Mouse (Mus musculus) limb, embryonic 15.5 days (tissue): ENCODE measurements around the gene Adgrv1. TPM values are rescaled to one million over a fixed set of nuclear protein-coding genes. Genes with fewer than 3 reads are reported as not detected.

ENCODE experiments used
- ATAC-seq: fragments of 200-750 bp; cut with Nextera tagmentation; 2 replicates; pipeline ENCODE4 v1.8.0; 2017; ENCODE audit warnings: low read depth, moderate TSS enrichment; ENCODE audit not compliant: insufficient number of reproducible peaks, low FRiP score, low TSS enrichment
- H3K27ac ChIP-seq: fragments of 300-500 bp; sonication (generic); 2 replicates; pipeline ENCODE4 v1.5.1; 2015; ENCODE audit warnings: moderate library complexity, mild to moderate bottlenecking, inconsistent platforms
- H3K27me3 ChIP-seq: fragments of 300-500 bp; sonication (generic); 2 replicates; pipeline ENCODE4 v1.6.1; 2015; ENCODE audit warnings: inconsistent platforms
- H3K36me3 ChIP-seq: fragments of 300-500 bp; sonication (generic); 2 replicates; pipeline ENCODE4 v1.6.1; 2015; ENCODE audit warnings: inconsistent platforms
- H3K4me1 ChIP-seq: fragments of 300-500 bp; sonication (generic); 2 replicates; pipeline ENCODE4 v1.6.1; 2015; ENCODE audit warnings: inconsistent platforms
- H3K4me2 ChIP-seq: fragments of 300-500 bp; sonication (generic); 2 replicates; pipeline ENCODE4 v1.6.1; 2015; ENCODE audit warnings: mild to moderate bottlenecking, inconsistent platforms
- H3K4me3 ChIP-seq: fragments of 300-500 bp; sonication (generic); 2 replicates; pipeline ENCODE4 v1.5.1; 2015; ENCODE audit warnings: mild to moderate bottlenecking, inconsistent platforms
- H3K9ac ChIP-seq: fragments of 300-500 bp; sonication (generic); 2 replicates; pipeline ENCODE4 v1.6.1; 2015; ENCODE audit warnings: inconsistent platforms
- H3K9me3 ChIP-seq: fragments of 300-500 bp; sonication (generic); 2 replicates; pipeline ENCODE4 v1.6.1; 2016; ENCODE audit warnings: inconsistent platforms
- WGBS: fragments of 180-500 bp; shearing (Covaris S2); methylation state at CpG from one replicate; pipeline ENCODE4 v1.1.7; 2015; 5-methylcytosine and 5-hydroxymethylcytosine counted together
- polyA plus RNA-seq: library from polyadenylated mRNA; unstranded; fragments of >200 nt; fragmentation: Nextera tagmentation; extraction: Ambion mirVana; gene quantifications from 2 replicates; pipeline ENCODE4 v1.2.1, GENCODE M21; 2015

Gene Adgrv1
- polyA plus RNA-seq, 1 experiment from 2014 or later = 0.58 TPM

GRCm38 (mm10) chr13:81109676-81110075 is 523.3 kb downstream of the Adgrv1 start:
- Histone ChIP-seq H3K9ac (no peak overlapping the region), H3K4me1 (peaks cover 5% of the 10 kb centered on the region; the same call in 1 of the 2 replicates), H3K9me3 (no peaks in the 10 kb centered on the region), H3K4me3 (no peak overlapping the region), H3K36me3 (no peaks in the 10 kb centered on the region), H3K27ac (no peak overlapping the region), H3K27me3 (no peaks in the 10 kb centered on the region), H3K4me2 (no peak overlapping the region)
- no peak for ATAC-seq
- 53% methylated on average over 6 of the region's 6 CpGs for WGBS

- no peaks in the 10 kb centered on the region for H3K9me3 ChIP-seq
- WGBS = 50% methylated on average over 8 of the region's 8 CpGs
- H3K27ac ChIP-seq = peak overlapping the region; percentile 24; the same call in 1 of the 2 replicates
- ATAC-seq = no peak
- H3K9ac ChIP-seq = no peak overlapping the region
- no peak overlapping the region for H3K4me3 ChIP-seq
- no peak overlapping the region for H3K4me2 ChIP-seq
- H3K36me3 ChIP-seq = no peaks in the 10 kb centered on the region
- H3K27me3 ChIP-seq = no peaks in the 10 kb centered on the region
- peaks cover 5% of the 10 kb centered on the region; the same call in 1 of the 2 replicates for H3K4me1 ChIP-seq
These were observed 524.2 kb downstream of the Adgrv1 start for GRCm38 (mm10) chr13:81108526-81109302.

- no peak overlapping the region for H3K27ac ChIP-seq
- H3K9me3 ChIP-seq = no peaks in the 10 kb centered on the region
- H3K36me3 ChIP-seq = no peaks in the 10 kb centered on the region
- no peak for ATAC-seq
- no peak overlapping the region for H3K4me2 ChIP-seq
- no peaks in the 10 kb centered on the region for H3K27me3 ChIP-seq
- no peak overlapping the region for H3K9ac ChIP-seq
- H3K4me1 ChIP-seq = peaks cover 5% of the 10 kb centered on the region; the same call in 1 of the 2 replicates
- WGBS = 59% methylated on average over 5 of the region's 5 CpGs
- H3K4me3 ChIP-seq = no peak overlapping the region
These were observed 525.5 kb downstream of the Adgrv1 start for GRCm38 (mm10) chr13:81107436-81107835.

GRCm38 (mm10) chr13:81103794-81104193 is 529.2 kb downstream of the Adgrv1 start:
- H3K4me1 ChIP-seq = 0 out of 2 replicates have a peak, but pooled peaks cover under 1% of the 10 kb centered on the region
- H3K9me3 ChIP-seq = no peaks in the 10 kb centered on the region
- no peaks in the 10 kb centered on the region for H3K36me3 ChIP-seq
- H3K4me3 ChIP-seq = no peak overlapping the region
- no peaks in the 10 kb centered on the region for H3K27me3 ChIP-seq
- 44% methylated on average over 4 of the region's 4 CpGs for WGBS
- H3K9ac ChIP-seq = no peak overlapping the region
- H3K4me2 ChIP-seq = no peak overlapping the region
- peak; percentile 55; the same call in 1 of the 2 replicates for ATAC-seq
- H3K27ac ChIP-seq = no peak overlapping the region

GRCm38 (mm10) chr13:81096424-81096823 is 536.5 kb downstream of the Adgrv1 start:
- Histone ChIP-seq H3K4me1 (no peaks in the 10 kb centered on the region), H3K36me3 (no peaks in the 10 kb centered on the region), H3K4me3 (no peak overlapping the region), H3K27me3 (no peaks in the 10 kb centered on the region), H3K9me3 (no peaks in the 10 kb centered on the region), H3K4me2 (no peak overlapping the region), H3K27ac (no peak overlapping the region), H3K9ac (no peak overlapping the region)
- ATAC-seq = no peak
- WGBS = 88% methylated on average over 2 of the region's 2 CpGs

GRCm38 (mm10) chr13:81094513-81094912 is 538.4 kb downstream of the Adgrv1 start:
- ATAC-seq = no peak
- Histone ChIP-seq H3K4me3 (no peak overlapping the region), H3K4me2 (no peak overlapping the region), H3K9me3 (no peaks in the 10 kb centered on the region), H3K27ac (no peak overlapping the region), H3K4me1 (no peaks in the 10 kb centered on the region), H3K9ac (no peak overlapping the region), H3K27me3 (no peaks in the 10 kb centered on the region), H3K36me3 (no peaks in the 10 kb centered on the region)
- 80% methylated on average over 6 of the region's 6 CpGs for WGBS

GRCm38 (mm10) chr13:81090051-81090836 is 542.7 kb downstream of the Adgrv1 start:
- no peaks in the 10 kb centered on the region for H3K9me3 ChIP-seq
- H3K36me3 ChIP-seq = no peaks in the 10 kb centered on the region
- no peak overlapping the region for H3K4me2 ChIP-seq
- WGBS = 88% methylated on average over 1 of the region's 1 CpGs
- H3K4me3 ChIP-seq = no peak overlapping the region
- no peaks in the 10 kb centered on the region for H3K4me1 ChIP-seq
- no peak for ATAC-seq
- no peak overlapping the region for H3K9ac ChIP-seq
- H3K27me3 ChIP-seq = no peaks in the 10 kb centered on the region
- H3K27ac ChIP-seq = no peak overlapping the region

GRCm38 (mm10) chr13:81086969-81087682 is 545.8 kb downstream of the Adgrv1 start:
- no peak overlapping the region for H3K4me3 ChIP-seq

GRCm38 (mm10) chr13:81072214-81072613 is 560.7 kb downstream of the Adgrv1 start:
- ATAC-seq = no peak
- no peak overlapping the region for H3K27ac ChIP-seq
- H3K9ac ChIP-seq = no peak overlapping the region
- 77% methylated on average over 5 of the region's 5 CpGs for WGBS
- no peak overlapping the region for H3K4me3 ChIP-seq
- H3K27me3 ChIP-seq = no peaks in the 10 kb centered on the region
- H3K36me3 ChIP-seq = no peaks in the 10 kb centered on the region
- no peaks in the 10 kb centered on the region for H3K9me3 ChIP-seq
- H3K4me2 ChIP-seq = no peak overlapping the region
- H3K4me1 ChIP-seq = no peaks in the 10 kb centered on the region

More at GRCm38 (mm10) chr13:81086969-81087682, 545.8 kb downstream of the Adgrv1 start:
- ATAC-seq = no peak
- Histone ChIP-seq H3K4me2 (no peak overlapping the region), H3K27ac (no peak overlapping the region), H3K9ac (no peak overlapping the region), H3K27me3 (no peaks in the 10 kb centered on the region), H3K36me3 (no peaks in the 10 kb centered on the region), H3K4me1 (no peaks in the 10 kb centered on the region), H3K9me3 (no peaks in the 10 kb centered on the region)
- 67% methylated on average over 2 of the region's 2 CpGs for WGBS

- H3K36me3 ChIP-seq = no peaks in the 10 kb centered on the region
- no peak overlapping the region for H3K4me2 ChIP-seq
- H3K27ac ChIP-seq = no peak overlapping the region
- WGBS = 88% methylated on average over 4 of the region's 4 CpGs
- no peaks in the 10 kb centered on the region for H3K4me1 ChIP-seq
- ATAC-seq = no peak
- H3K9ac ChIP-seq = no peak overlapping the region
- no peaks in the 10 kb centered on the region for H3K9me3 ChIP-seq
- no peaks in the 10 kb centered on the region for H3K27me3 ChIP-seq
- no peak overlapping the region for H3K4me3 ChIP-seq
These were observed 581.5 kb downstream of the Adgrv1 start for GRCm38 (mm10) chr13:81051448-81051847.

- no peak overlapping the region for H3K27ac ChIP-seq
- H3K9ac ChIP-seq = no peak overlapping the region
- ATAC-seq = no peak
- H3K36me3 ChIP-seq = no peaks in the 10 kb centered on the region
- no peak overlapping the region for H3K4me3 ChIP-seq
- 72% methylated on average over 5 of the region's 5 CpGs for whole genome bisulfite sequencing
- no peaks in the 10 kb centered on the region for H3K9me3 ChIP-seq
- H3K27me3 ChIP-seq = no peaks in the 10 kb centered on the region
- no peak overlapping the region for H3K4me2 ChIP-seq
- H3K4me1 ChIP-seq = no peaks in the 10 kb centered on the region
These were observed 582.0 kb downstream of the Adgrv1 start for GRCm38 (mm10) chr13:81050911-81051310.
